Mouse (Mus musculus) naive thymus-derived CD4-positive, alpha-beta T cell, adult 2 months (primary cell): ENCODE measurements at regions not wholly inside any gene's neighbourhood (a gene's known extent, or its start where the extent isn't known, plus 50 kb on each side); places are given as distances from the start of the nearest gene placed in this dataset.

Experiments used
- DNase-seq: peaks from one replicate; pipeline ENCODE4 v3.0.0-alpha.2; 2011; ENCODE audit warnings: low read depth

- DNase-seq: no peak
These were observed 124.0 kb upstream of the Tmc1 start for GRCm38 (mm10) chr19:21077771-21078548.

DNA sequence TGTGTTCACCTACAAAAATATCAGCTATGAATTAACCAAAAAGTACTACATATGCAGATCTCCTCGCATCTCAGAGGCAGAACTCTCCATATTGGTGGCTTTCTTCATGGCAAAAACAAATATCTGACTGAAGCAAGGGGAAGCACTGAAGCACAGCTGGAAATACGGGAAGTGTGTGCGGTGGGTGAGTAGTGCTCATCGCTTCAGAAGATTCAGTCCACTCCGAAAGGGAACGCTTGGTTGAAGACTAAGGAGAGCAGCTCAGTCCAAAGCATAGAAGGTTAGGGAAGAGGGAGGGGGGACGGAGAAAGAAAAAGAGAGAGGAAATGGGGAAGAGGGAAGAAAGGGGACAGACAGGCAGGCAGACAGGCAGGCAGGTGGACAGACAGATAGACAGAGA is 114.4 kb upstream of the Tmc1 start:
- DNase-seq: no peak

DNA sequence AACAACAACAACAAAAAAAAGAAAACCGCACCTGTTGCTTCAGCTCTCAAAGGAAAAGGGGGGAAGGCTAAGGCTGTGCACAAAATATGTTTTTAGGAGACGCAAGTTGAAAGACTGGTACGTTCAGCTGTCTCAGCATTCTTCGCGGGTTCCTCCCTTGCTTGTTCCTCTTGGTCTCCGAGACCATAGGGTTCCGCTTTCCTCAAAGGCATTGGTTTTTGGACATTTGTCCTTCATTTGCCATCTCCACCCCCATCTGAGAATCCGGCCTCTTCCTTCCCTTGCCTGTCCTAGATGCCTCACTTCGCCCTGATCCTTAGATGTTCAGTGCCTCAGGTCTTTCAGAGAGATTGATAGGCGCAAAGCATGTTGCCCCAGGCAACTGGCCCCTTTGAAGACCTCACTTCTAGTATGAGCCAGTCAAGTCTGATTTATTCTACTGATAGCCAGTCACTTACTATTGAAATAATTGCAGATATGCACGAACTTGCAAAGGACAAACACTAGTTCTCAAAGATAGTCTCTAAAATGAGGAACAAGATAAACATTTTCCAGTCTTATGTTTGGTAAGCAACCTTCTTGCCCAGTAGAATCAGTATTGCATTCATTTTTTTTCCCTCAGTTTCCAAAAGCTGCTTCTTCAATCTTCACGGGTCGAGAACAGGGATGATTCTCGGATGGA is 112.6 kb upstream of the Tmc1 start:
- no peak for DNase-seq

DNA sequence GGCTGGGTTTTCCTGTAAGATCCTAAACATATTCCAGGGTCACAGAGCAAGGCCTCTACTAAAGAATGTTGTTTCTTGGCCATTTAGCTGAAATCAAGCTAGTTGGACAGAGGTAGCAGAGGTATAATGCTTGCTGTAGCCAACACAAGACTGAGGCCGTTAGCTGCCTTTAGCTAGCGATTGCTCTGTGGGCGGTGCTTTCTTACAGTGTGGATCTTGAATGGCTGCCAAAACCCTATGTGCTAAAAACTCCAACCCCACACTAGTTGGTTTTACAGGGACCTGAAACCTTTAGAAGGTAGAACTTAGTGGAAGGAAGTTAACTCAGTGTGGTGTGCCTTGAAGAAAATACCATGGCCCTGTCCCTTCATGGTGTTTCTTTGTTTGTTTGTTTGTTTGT is 110.9 kb upstream of the Tmc1 start:
- DNase-seq: no peak

DNA sequence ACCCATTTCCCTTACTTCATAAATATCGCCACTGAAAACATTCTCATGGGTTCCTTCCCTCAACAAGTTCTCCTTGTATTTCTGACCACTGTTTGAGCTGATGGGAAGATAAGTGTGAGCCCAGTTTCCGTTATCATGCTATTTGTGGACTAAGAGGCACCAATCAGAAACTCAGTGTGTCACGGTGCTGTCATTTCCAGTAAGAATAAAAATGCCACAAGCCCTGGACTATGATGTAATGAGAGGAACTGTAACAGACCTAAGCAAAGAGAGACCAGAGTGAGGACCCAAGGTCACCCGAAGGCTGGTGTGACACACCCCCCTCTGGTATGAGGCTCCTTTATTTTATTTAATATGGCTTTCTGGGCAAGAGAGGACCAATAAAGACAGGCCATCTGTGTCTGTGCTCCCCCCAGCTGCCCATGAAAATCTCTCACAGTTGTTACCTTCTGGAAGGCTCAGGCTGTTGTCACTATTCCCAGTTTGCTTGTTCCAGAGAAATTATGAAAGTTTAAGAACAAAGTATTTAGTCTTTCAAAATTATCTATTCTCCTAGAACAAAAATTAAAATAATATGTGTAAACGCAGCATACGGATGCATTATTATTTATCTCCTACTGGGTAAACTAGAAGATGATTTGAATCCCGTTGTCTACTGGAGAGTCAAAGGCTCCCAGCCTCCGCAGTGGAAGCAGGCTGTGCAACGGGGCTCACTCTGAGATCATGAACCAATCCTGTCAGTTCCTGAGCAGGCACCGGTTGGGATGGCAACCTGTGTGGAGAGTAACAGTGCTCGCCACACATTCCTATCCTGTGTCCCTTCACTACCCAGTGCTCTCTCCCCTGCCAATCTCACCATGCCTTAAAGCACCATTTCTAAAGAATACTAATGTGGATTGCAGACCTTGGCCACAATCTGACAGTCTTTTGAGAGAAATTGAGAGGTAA is 99.9 kb upstream of the Tmc1 start:
- no peak for DNase-seq

GRCm38 (mm10) chr19:21052771-21053170 is 98.8 kb upstream of the Tmc1 start:
- no peak for DNase-seq

- DNase-seq: no peak
These were observed 97.9 kb upstream of the Tmc1 start for GRCm38 (mm10) chr19:21051872-21052271.

- DNase-seq: peak; percentile 36
These were observed 97.2 kb upstream of the Tmc1 start for GRCm38 (mm10) chr19:21050994-21051721.

- DNase-seq: no peak
These were observed 95.3 kb upstream of the Tmc1 start for GRCm38 (mm10) chr19:21049301-21049700.

DNA sequence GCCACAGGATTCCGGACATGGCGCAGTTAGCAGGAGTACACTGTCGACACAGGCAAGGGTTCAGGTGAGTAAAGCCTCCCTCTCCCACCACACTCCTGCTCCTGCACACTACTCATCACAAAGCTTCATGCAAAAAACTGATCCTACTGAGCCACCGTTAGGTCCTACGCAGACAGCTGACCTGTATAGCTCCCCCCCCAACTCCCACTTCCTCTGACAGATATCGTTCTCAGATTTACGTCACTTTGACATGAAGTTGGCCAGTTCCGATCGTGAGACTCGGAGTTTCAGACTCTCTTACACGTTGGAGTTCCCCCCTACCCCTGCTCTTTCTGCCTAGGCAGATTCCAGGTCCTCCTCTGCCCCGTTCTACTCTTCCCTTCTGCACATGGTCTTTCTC is 91.6 kb upstream of the Tmc1 start:
- no peak for DNase-seq

GRCm38 (mm10) chr19:21043958-21044357 is 90.0 kb upstream of the Tmc1 start:
- no peak for DNase-seq

DNA sequence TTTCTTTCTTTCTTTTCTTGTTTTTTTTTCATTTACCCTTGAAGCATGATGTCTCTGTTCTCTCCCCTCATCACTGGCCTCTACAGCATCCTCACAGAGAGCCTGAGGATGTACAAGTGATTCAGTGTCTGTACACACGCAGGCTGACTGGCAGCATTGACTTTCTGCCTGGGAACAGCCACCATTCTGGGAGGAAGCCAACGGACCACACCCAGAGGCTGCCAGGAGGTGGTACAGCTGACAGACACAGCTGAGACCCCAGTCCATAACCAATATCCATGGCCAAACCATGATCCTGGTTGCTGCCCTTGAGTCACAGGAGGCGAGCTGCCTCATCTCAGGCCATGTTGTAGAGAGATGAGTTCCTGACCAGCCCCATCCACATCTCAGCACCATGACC is 88.5 kb upstream of the Tmc1 start:
- DNase-seq: no peak

DNA sequence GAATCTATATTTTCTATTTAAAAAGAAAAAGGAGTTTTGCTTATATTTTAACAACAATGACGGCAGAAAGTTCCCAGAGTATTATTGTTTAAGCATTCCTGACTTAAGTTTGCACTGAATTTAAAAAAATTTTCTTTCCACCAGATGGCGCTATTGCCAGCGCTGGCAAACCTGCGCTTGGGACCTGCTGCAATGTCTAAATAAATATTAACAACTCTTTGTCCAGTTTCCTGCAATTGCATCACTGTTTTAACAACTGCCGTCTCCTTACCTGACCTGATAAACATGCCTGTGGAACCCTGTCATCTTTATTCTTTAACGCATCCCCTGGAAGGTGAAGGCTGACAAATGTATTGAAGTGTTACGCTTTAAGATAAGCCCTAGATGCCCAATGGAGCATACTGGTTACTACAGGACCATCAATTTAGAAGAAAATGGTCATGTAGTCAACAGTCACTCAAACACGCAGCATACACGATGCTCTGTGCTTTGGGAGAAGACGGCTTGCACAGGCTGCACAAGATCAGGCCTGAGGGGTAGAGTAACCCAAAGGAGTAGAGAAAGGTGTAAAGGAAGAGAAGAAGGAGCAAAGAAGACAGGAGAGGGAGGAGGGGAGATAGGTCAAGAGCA is 83.6 kb upstream of the Tmc1 start:
- peak; percentile 77 for DNase-seq

DNA sequence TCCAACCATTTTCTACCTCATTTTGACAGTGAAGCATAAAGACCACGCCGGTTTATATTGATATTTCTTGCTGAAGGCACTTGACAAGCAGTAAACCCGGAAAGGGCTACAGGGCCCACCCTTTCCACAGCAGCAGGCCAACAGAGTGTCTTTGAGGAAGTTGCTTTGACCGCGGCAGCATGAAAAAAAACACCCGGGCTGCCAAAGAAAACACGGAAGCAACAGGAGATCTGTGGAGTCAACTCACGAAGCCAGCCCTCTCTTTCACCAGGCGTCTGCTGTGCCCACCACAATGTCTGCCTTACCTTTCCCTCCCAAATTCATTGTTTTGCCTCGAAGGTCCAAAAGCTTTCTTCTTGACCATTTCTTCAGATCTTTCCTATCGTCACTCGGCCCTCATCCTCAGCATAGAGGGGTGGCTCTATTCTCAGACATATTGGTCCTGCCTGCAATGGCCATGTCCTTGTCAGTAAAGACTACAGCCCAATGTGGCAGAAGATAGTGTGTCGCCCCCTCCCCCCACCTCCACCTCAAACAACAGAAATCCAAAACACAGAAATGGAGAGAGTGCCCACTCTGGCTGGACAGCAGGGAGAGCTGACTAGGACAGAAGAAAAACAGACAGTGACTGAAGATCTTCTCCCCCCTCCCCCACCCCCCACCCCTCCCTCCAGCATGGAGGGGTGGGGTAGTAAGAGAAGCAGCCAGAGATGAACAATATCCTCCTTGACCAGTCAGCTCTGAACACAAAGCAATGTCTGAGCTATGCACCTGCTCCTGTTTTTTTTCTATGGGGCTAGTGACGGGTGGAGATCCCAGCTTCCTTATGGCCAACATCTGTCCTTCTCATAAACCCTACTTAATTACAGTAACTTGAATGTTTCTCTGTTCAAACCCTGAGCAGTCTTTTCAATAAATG is 82.8 kb upstream of the Tmc1 start:
- peak; percentile 63 for DNase-seq

DNA sequence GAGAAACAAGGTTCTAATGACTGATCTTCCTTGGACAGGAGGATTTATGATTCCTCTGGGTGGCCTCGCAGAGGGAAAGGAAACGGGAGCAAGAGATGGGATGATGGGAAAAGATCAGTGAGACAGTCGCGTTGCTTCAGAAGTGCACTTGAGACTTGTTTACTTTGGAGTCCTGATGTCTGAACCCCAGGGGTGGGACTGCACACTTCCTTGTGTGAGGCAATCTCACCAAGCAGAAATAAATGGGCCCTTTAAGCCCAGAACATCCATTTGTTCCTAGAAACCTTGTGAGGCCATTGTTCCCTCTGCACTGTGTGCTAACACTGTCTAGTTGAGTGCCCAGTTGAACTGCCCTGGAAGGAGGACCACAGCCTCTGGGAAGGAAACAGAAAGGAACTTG is 81.5 kb upstream of the Tmc1 start:
- DNase-seq: no peak

GRCm38 (mm10) chr19:21033991-21034390 is 80.0 kb upstream of the Tmc1 start:
- DNase-seq: no peak

GRCm38 (mm10) chr19:21032558-21032957 is 78.6 kb upstream of the Tmc1 start:
- DNase-seq: no peak

DNA sequence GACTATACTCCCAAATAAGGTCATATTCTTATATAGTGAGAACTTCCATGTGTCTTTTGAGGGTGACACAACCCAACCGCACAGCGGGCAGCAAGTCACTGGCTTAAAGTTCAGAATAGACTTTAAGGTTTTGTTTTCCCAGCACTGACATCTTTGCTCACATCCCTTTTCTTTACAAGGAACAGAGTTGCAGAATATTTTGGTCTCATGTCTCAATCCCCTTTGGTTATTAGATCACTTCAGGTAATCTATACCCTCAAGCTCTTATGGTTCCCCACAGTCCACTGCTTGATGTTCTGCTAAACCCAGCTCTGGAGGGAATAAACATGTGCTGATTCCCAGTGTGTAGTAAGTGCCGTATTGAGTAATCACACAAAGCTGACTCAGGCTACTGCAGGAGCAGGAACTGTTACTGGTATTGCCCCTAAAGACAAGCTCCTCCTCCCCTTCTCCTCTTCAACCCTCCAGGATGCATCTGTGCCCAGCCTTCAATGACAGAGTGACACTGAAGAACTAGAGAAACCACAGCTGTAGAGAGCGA is 77.8 kb upstream of the Tmc1 start:
- no peak for DNase-seq

- DNase-seq: no peak
These were observed 77.0 kb upstream of the Tmc1 start for GRCm38 (mm10) chr19:21030971-21031370.

- DNase-seq: no peak
These were observed 75.0 kb upstream of the Tmc1 start for GRCm38 (mm10) chr19:21028981-21029380.
